Mouse (Mus musculus): ENCODE results near the gene Glrx5.
A peak's percentile ranks its signal among the peaks of the same experiment; 100 is the strongest.

Gene Glrx5

DNA sequence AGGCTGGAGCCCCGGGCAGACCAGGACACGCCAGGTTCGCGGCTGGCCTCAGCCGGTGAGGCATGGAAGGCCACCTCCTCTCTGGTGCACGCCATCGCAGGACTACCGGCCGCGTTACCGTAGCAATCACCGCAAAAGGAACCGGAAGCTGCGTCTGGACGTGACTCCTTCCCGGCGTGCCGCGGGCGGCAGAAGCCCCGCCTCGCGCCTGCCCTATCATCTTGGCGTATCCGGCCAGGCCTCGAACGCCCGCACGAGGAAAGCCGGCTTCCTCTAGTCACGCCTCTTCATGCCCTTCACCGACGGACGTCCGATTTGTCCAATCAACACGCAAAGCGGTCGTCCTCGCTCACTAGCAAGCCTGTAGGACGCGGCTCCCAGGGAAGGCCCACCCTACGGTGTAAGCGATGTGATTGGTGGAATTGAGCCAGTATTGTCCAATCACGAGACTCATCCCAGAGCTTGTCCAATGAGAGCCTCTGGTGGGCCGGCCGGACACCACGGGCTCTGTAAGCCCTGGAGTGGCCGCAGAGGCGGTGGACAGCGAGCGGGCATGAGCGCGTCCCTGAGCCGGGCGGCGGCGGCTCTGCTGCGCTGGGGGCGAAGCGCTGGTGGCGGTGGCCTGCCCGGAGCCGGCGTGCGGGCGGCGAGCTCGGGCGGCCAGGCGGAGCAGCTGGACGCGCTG is at the start of gene Glrx5:
Gene Glrx5, plus strand, starts transcription at position 542 of the 685 bp plus-strand sequence.
- peak; percentile 99 for DNase-seq (ENCODE audit: low spot score)

DNA sequence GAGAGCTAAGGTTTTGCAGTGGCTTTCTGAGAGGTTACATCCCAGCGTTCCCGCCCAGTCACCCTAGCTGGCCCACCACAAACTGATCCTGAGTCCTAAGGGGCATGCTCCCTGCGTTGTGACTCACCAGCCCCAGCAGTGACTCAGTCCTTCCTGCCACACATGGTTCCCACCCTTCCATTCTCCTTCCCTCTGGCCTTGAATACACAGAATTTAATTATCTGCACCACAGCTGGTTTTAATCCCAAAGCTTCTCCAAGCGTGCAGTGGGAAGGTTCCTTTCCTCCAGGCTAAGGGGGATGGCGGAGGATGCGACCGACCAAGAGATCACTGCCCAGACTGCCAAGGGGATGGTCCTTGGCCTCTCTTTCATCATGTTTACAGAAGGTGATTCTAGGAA is 49.0 kb upstream of the Glrx5 start:
- DNase-seq (ENCODE audit: low spot score): no peak

DNA sequence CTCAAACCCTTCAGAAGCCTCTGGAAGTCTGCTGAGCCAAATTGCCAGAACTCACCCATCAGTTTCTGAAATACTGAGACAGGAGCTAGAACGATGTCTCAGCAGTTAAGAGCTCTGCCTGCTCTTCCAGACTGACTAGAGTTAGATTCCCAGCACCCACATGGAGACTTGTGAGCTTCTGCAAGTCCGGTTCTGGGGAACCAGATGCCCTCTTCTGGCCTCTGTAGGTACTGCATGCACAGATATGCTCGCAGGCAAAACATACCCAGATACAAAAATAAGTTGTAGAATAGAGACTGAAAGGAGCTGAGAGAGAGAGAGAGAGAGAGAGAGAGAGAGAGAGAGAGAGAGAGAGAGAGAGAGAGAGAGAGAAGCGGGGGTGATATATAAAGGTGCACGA is 47.4 kb upstream of the Glrx5 start:
- no peak for DNase-seq (ENCODE audit: low spot score)

DNA sequence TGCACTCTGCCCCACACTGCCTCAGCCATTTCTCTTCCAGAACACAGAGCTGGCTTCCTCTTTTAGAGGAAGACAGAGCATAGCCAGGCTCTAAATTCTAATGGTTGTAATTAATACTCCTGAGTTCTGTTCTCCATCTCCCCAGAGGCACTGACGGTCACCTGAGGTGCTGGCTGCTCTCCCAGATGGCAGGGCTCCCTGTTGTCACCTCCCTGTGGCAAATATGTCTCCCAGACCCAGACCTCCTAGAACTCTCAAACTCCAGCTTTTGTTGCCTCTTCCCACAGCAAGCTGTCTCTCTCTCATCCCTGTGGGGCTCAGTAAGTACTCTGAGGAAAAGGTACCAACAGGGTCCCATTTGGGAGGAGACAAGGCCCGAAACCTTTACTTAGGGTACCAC is 46.5 kb upstream of the Glrx5 start:
- DNase-seq (ENCODE audit: low spot score): no peak

DNA sequence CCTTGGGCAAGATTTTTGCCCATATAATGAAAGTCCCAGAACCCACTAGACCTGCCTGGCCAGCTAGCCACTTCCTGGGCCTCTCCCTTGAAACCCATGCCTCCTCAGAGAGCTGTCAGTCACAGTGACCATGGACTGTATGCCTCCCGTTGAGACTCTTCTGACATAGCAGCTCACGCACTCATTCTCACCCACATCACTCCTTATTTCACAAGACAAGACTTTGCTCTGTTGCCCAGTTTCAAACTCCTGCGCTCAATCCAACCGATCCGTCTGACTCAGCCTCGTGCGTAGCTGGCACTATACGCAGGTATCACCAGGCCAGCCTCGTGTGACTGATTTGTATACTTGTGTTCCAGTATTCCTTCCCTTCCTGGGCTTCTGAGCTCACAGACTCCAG is 45.7 kb upstream of the Glrx5 start:
- DNase-seq (ENCODE audit: low spot score): no peak

DNA sequence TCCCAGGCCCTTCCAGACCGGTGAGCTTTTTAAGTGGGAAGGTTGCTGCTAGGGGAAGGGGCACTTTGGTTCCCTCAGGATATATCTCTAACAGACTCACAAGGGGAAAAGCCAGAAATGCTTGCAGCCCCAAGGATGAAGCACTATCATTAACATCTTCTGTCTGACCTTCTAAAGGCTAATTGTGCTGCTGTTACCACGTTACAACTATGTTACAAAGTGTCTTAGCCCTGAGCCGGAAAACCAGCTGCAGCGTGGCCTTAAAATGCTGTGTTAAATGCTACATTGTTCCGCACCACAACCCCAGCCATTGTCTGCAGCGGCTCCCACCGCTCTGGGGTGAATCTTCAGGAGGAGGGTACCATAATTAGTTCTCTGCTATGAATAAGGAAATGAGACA is 44.6 kb upstream of the Glrx5 start:
- DNase-seq (ENCODE audit: low spot score): no peak

DNA sequence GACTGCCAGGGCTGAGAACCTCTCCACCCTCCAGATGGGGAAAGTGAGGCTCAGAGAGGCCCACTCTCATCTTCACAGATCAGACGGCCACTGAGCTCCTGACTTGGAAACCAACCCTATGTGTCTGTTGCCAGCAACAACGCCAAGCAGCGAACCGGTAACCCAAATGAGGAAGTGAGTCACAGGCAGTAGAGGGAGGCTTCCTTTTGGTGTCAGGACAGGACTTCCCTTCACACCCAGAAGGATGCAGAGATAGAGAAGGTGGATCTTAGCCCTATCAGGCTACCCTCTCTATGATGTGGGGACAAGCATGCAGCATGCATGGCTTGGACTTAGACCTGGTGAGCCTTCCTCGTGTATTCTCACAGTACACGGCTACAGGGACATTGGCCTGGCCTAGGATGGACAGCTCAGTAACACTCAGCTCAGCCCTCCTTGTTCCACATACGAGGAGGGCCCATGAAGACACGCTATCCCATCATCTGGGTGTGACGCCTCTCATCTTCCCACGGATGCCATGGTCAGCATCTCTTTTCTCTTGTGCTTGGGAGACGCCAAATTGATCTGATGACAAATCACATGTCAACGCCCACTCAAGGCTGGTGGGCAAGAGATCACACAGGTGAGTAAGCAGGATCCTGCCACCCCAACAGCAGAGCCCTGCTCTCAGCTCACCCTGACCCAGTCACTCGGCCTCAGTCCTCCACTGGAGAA is 41.6 kb upstream of the Glrx5 start:
- no peak for DNase-seq (ENCODE audit: low spot score)

DNA sequence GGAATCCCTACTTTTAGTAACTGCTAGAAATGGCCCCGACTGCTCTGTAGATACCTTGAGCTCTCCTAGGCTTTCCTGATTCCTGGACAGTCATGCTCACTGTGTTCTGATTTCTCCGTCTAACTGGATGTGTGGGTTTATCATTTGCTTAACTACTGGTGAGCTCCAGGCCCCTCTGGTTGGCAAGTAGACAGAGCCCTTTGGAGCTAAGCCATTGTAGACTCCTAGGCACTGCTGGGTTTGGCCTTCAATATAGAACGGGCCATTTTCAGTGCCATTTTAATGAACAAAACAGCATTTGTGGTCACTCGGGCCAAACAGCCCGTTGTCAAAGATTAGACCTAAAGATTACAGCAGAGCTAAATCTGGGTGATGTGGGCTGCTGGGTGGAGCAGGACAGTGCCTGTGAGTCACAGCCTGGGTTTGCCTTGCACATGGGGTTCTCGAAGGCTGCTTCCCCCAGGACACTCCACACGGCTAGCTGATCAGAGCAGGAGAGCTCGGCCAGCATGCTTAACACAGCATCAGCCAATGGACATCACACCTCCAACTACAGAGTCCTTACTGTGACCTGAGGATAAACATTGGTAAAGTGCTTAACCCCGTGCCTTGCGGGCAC is 40.3 kb upstream of the Glrx5 start:
- no peak for DNase-seq (ENCODE audit: low spot score)

DNA sequence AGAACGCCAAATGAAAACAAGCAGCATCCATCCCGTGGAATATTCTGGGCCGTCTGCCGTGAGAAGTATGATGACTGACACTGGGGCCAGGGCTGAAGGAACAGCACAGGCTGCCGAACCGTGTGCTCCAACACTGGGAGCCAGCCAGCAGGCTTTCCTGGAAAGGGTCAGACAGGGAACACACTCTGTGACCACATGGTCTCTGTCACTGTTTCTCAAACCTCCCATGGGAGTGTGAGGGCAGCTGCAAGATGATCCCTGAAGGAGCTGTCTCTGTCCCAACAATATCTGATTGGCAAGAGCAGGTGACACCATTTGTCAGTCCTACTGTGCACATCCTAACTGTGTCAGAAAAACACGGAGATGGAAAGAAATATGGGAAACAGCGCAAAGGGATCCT is 39.6 kb upstream of the Glrx5 start:
- DNase-seq (ENCODE audit: low spot score): no peak

DNA sequence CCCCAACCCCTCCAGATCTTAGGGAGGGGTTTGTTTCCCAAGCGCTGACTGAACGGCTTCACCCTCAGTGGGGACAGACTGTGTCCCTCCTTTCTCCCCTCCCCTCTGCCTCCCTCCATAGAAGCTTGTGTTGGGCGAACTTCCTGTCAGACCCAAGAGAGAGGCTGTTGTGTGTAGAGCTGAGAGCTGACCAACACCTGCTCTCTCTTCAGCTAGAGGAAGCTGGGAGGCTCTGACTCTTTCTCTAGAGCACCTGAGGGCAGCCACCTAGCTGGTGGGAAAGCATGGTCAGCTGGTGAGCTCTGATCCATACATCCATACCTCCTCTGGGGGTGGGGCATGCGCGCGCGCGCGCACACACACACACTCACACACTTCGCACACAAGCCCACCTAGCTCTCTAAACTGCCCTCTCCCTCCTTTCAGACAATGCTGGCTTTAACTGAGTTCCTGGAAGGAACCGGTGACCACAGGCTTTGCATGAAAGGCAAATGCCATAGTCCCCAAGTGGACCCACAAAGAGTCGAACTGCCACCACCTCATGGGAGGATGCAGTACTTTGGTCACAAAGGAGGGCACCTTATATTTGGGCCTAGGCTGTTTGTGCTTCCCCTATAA is 37.1 kb upstream of the Glrx5 start:
- DNase-seq (ENCODE audit: low spot score): no peak

DNA sequence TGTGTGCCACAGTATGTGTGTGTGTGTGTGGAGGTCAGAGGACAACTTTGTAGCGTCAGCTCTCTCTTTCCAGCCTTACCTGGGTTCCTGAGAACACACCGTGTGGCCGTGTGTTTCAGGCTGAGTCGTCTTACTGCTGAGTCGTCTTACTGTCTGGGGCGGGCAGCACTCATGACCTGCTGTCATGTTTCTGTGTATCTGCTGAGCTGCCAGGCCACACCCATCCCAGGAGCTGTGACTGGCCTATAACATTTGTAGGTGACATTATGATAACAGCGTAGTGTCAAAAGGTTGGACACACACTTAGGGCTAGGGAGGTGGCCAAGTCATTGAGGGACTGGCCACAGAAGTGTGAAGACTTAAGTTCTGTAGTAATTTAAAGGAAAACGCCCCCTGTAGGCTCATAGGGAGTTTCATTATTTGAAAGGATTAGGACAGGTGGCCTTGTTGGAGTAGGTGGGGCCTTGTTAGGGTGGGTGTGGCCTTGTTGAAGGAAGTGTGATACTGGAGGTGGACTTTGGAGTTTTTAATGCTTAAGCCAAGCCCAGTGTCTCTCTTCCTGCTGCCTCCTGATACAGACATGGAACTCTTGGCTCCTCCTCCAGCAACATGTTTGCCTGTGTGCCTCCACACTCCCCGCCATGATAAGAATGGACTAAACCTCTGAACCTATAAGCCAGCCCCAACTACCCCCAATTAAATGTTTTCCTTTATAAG is 36.3 kb upstream of the Glrx5 start:
- DNase-seq (ENCODE audit: low spot score): no peak

DNA sequence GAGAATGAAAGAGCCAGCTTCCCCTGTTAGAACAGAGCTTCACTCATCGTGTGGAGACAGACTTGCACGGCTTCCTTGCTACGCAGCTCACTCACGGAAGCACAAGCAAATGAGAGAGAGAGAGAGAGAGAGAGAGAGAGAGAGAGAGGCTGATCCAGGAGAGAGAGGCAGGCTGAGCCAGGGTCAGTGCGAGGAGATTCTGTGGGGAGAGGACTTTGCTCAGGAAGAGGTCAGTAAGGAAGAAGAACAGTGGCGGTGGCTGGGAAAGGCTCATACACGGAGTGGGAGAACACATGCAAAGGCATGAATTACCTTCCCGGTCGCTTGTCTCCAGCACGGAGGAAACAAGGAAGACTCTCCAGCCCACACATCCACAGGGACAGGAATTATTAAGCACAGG is 35.3 kb upstream of the Glrx5 start:
- no peak for DNase-seq (ENCODE audit: low spot score)

DNA sequence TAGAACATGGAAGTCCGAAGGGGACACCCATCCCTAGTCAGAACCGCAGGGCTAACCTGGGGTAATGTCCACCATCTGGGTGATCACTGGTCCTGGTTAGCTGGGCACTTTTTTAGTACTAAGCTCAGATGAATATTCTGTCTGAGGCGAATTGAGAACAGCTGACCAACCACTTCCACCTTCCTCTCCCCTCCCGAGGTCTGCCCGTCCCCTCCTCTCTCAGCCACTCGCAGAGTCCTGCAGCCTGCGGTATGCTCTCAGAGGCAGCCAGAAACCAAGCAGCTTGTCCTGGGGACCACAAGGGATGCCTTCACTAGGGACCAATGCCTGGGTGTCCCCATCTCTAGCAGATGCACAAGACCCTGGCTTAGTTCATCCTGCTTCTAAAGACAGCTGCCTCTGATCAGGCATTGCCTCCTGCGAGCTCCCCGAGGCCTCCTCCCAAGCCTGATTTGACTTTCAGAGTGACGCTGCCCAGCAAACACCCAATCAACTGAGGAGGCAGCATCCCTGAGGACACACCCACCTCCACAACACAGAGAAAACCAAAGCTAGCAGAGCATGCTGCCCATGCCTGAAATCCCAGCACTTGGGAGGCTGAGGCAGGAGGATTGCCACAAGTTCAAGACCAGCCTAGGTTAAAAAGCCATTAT is 34.7 kb upstream of the Glrx5 start:
- DNase-seq (ENCODE audit: low spot score): no peak

DNA sequence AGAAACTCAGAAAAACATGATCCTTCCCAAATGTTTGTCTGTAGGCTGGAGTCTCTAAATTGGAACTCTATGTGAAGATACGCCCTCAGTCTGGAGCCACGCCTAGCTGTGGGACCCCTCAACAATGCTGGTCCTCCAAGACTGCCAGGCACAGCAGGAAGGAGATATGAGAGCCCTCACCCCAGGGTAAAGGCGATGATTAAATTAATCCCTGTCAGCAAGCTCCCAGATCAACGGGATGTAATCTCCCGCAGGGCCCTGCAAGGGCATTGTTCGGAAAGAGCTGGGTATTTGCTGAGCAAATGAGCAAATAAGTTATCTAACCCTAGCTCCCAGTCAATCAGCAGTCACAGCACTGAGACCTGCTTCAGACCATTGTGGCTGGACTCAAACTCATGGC is 33.9 kb upstream of the Glrx5 start:
- no peak for DNase-seq (ENCODE audit: low spot score)

DNA sequence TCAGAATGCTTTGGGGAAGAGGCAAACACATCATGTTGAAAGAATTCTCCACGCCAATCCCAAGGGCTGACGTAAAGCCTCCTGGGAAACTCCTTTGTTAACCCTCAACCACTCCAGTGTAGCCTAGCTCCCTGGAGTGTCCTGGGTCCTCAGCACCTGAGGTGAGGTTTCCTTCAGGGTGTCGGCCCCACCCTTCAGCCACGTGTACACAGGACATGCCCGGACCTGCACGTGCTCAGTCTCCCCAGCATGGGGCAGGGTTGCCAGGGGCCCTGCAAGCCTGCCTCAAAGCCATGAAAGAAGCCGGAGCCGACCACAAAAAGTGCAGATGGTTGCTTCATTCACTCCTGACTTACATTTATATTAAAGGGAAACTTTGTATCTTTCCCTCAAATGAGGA is 33.3 kb upstream of the Glrx5 start:
- no peak for DNase-seq (ENCODE audit: low spot score)

DNA sequence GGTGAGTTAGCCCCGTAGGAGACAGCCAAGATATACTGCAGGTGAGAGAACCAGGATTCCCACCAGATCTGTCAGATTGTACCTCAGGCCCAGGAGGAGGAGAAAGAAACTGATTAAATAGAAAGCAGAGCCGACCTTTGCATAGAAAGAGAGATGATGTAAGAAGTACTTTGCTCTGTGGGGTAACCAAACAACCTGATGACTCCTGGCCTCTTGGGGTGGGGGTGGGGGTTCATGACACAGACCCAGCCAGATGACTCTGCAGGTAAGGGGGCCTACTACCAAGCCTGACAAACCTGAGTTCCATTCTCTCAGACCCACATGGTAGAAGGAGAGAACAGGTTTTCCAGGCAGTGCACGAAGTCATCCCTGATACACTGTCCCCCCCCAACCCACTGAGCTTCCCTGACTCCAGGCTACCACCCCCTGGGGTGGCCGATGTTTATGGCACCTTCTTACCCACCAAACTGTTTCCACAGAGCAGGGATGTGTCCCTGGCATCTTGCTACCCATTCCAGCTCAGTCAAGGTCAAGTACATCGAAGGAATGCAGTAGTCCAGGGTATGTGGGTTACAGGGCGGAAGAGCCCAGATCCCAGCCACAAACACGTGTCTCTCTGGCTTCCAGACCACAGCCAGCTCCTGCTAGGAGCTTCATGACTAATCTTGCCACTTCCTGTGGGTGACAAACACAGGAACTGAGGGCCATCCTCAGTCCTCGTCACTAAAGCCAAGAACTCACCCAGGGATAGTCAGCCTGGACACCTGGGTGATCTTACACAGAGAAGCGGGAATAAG is 31.8 kb upstream of the Glrx5 start:
- DNase-seq (ENCODE audit: low spot score): no peak

DNA sequence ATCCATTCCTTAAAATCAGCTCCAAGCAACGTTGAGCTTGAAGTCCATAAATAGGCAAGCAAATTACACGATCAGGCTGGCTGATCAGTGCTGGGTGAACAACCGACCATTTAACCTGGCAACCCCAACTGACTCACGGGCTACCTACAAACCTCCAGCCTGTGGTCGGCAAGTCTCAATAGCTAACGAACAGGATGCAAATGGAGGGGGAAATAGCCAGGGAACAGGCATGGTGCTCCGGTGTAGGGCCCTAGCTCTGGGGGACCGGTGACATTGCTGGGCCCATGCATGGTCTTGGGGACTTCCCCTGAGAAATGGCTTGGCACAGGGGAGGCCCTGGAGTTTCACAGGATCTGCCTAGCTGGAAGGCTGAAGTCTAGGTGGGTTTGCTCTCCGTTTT is 31.2 kb upstream of the Glrx5 start:
- no peak for DNase-seq (ENCODE audit: low spot score)

DNA sequence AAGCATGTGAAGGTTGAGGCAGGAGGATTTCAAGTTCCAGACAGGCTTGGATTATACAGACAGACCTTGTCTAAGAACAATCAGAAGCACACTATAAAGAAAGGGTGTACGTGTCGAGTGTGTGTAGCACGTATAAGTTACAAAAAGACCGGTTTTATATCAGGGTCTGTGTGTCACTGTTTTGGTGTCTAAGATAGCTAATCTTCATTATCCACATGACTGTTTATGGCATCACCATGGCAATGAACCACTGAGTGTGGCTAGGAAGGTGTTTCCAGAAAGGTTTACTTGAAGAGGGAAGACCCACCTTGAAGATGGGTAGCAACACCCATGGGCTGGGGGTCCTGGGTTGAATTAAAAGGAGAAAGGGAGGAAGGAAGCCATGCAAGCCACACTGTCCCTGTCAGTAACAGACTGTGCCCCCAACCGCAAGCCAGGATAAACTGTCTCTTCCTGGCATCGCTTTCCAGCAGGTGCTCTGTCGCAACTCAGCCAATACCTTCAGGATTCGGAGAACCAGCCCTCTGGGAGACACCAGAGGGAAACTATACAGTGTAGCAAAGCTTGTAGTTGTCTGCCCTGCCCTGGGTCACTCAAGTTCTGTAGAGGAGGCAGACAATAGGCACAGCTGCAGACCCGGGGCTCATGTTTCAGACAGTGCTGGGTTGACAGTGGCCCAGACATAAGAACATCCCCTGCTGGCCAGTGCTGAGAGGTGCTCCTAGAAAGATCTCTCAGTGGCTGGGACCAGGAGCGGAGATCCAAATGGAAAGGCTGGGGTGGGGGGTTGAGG is 30.0 kb upstream of the Glrx5 start:
- DNase-seq (ENCODE audit: low spot score): peak; percentile 57

DNA sequence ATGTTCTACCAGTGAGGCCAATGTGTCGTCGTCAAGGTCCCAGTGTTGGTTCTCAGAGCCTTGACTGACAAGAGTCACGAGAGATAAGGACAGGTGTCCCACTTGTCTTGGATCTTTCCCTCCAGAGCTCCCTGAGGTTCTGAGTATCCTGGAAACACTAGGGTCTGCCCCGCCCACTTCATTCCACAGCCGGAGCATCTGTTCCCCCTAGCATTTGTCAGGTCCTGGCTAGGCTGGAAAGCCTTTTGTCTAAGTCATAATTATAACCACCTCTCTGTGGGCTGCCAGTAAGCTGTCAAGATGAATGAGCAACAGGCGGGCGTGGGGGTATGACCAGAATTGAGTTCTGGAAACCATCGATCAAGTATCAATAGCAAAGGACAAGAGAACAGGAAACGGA is 29.3 kb upstream of the Glrx5 start:
- peak; percentile 24 for DNase-seq (ENCODE audit: low spot score)

DNA sequence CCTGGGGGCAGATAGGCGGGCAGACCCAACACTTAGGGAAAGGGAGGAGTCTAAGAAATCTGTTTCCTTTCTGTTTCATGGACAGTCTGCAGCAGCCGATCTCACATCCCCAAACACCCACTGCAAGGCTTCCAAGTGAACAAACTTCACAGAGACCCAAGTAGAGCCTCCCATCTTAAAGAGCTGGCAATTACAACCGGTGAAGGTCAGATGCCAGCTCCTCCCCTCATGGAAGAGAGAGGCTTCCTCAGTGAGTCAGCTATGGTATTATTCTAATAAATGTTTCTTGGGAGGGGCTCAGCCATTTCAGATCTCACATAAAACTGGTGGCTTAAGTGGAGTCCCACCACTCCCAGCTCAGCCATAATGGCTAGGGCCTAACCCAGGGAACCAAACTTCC is 28.8 kb upstream of the Glrx5 start:
- DNase-seq (ENCODE audit: low spot score): no peak

All from retina, embryonic 14.5 days (tissue).